In genomic region chr11:74637486-74637885, GRCm38 (mm10) we compare ENCODE assay signal across 8 mouse cellular contexts. TPM values are rescaled to one million over a fixed set of nuclear protein-coding genes. Genes with fewer than 3 reads are reported as not detected.
A peak's percentile ranks its signal among the peaks of the same experiment; 100 is the strongest.
DNase-seq lines count a peak whose midpoint lies in the region; ATAC-seq and TF ChIP-seq lines count a peak whose summit lies in the region.

No protein-coding gene starts in this region.

- peak overlapping the region; percentile 87 for H3K4me3 ChIP-seq in kidney, embryonic 15.5 days (replicated peaks)
- H3K4me3 ChIP-seq in embryonic facial prominence, embryonic 11.5 days (ENCODE audit: low read depth, low read length): peak overlapping the region; percentile 70
- H3K4me3 ChIP-seq in hindbrain, postnatal 0 days (ENCODE audit: low read length): peak overlapping the region; percentile 67
- H3K4me3 ChIP-seq in midbrain, postnatal 0 days (ENCODE audit: low read depth, low read length): peak overlapping the region; percentile 55

- H3K36me3 ChIP-seq in kidney, embryonic 15.5 days: no peaks in the 10 kb centered on the region
- H3K36me3 ChIP-seq in embryonic facial prominence, embryonic 11.5 days (replicated peaks; ENCODE audit: control insufficient read depth, insufficient read depth, low read depth, low read length): no peaks in the 10 kb centered on the region
- H3K36me3 ChIP-seq in hindbrain, postnatal 0 days (ENCODE audit: insufficient read depth, low read length): no peaks in the 10 kb centered on the region
- H3K36me3 ChIP-seq in midbrain, postnatal 0 days (ENCODE audit: insufficient read depth, low read length): peaks cover 3% of the 10 kb centered on the region; the same call in 1 of the 2 replicates

- H3K9me3 ChIP-seq in kidney, embryonic 15.5 days (replicated peaks): no peaks in the 10 kb centered on the region
- H3K9me3 ChIP-seq in embryonic facial prominence, embryonic 11.5 days (replicated peaks; ENCODE audit: control insufficient read depth, low read length): no peaks in the 10 kb centered on the region
- H3K9me3 ChIP-seq in hindbrain, postnatal 0 days (ENCODE audit: low read length): no peaks in the 10 kb centered on the region
- H3K9me3 ChIP-seq in midbrain, postnatal 0 days (ENCODE audit: low read length): no peaks in the 10 kb centered on the region

- peak overlapping the region; percentile 90 for H3K4me2 ChIP-seq in kidney, embryonic 15.5 days
- peak overlapping the region; percentile 94 for H3K4me2 ChIP-seq in embryonic facial prominence, embryonic 11.5 days (ENCODE audit: low read depth, low read length)
- peak overlapping the region; percentile 83 for H3K4me2 ChIP-seq in hindbrain, postnatal 0 days (ENCODE audit: low read depth, low read length)
- H3K4me2 ChIP-seq in midbrain, postnatal 0 days (ENCODE audit: low read depth, low read length, poor library complexity, severe bottlenecking): peak overlapping the region; percentile 91

- no peak for DNase-seq in kidney, adult 8-10 months
- no peak for DNase-seq in embryonic facial prominence, embryonic 11.5 days (ENCODE audit: low spot score)
- DNase-seq in hindbrain, postnatal 0 days (ENCODE audit: low spot score): peak; percentile 25
- no peak for DNase-seq in midbrain, postnatal 0 days (ENCODE audit: low spot score)
- no peak for DNase-seq in layer of hippocampus, adult 9-10 months (ENCODE audit: low spot score)
- no peak for DNase-seq in right cerebral cortex, postnatal 36 days (ENCODE audit: low spot score in 2 of 2)
- no peak for DNase-seq in layer of hippocampus, postnatal 10 days (ENCODE audit: low spot score in 2 of 2)

- ATAC-seq in kidney, embryonic 15.5 days (replicated peaks; ENCODE audit: low FRiP score): no peak
- no peak for ATAC-seq in embryonic facial prominence, embryonic 11.5 days (replicated peaks; ENCODE audit: insufficient number of reproducible peaks, low FRiP score, low TSS enrichment, low read depth)
- no peak for ATAC-seq in hindbrain, postnatal 0 days
- ATAC-seq in midbrain, postnatal 0 days (ENCODE audit: low FRiP score): 0 out of 2 replicates have a peak, but pooled peaks have one; percentile 1

- peak overlapping the region; percentile 93 for H3K27ac ChIP-seq in kidney, embryonic 15.5 days
- no peak overlapping the region for H3K27ac ChIP-seq in embryonic facial prominence, embryonic 11.5 days (replicated peaks; ENCODE audit: low read depth, low read length)
- H3K27ac ChIP-seq in hindbrain, postnatal 0 days: peak overlapping the region; percentile 96
- peak overlapping the region; percentile 93 for H3K27ac ChIP-seq in midbrain, postnatal 0 days (ENCODE audit: low read depth, low read length)

- peak overlapping the region; percentile 73 for H3K9ac ChIP-seq in kidney, embryonic 15.5 days
- peak overlapping the region; percentile 84 for H3K9ac ChIP-seq in embryonic facial prominence, embryonic 11.5 days (replicated peaks; ENCODE audit: low read length)
- peak overlapping the region; percentile 80 for H3K9ac ChIP-seq in hindbrain, postnatal 0 days (replicated peaks; ENCODE audit: low read length)
- peak overlapping the region; percentile 88 for H3K9ac ChIP-seq in midbrain, postnatal 0 days (replicated peaks; ENCODE audit: low read length, poor library complexity, severe bottlenecking)

- H3K27me3 ChIP-seq in kidney, embryonic 15.5 days: peaks cover 18% of the 10 kb centered on the region; the same call in 1 of the 2 replicates
- no peaks in the 10 kb centered on the region for H3K27me3 ChIP-seq in embryonic facial prominence, embryonic 11.5 days (ENCODE audit: control insufficient read depth, insufficient read depth, low read length)
- no peaks in the 10 kb centered on the region for H3K27me3 ChIP-seq in hindbrain, postnatal 0 days (ENCODE audit: insufficient read depth, low read length)
- H3K27me3 ChIP-seq in midbrain, postnatal 0 days (ENCODE audit: insufficient read depth, low read length): no peaks in the 10 kb centered on the region

- WGBS in kidney, embryonic 15.5 days: 22% methylated on average over 8 of the region's 8 CpGs
- 22% methylated on average over 8 of the region's 8 CpGs for WGBS in embryonic facial prominence, embryonic 11.5 days
- WGBS in hindbrain, postnatal 0 days: 20% methylated on average over 8 of the region's 8 CpGs
- 19% methylated on average over 8 of the region's 8 CpGs for WGBS in midbrain, postnatal 0 days

- no peak for TF ChIP-seq CTCF in hindbrain, postnatal 0 days (IDR thresholded peaks at IDR 0.05; ENCODE audit: low read depth)
- TF ChIP-seq CTCF in midbrain, postnatal 0 days (IDR thresholded peaks at IDR 0.05): no peak

- H3K4me1 ChIP-seq in kidney, embryonic 15.5 days: peaks cover 19% of the 10 kb centered on the region
- H3K4me1 ChIP-seq in embryonic facial prominence, embryonic 11.5 days (ENCODE audit: control insufficient read depth, insufficient read depth, low read length): no peaks in the 10 kb centered on the region; the same call in 1 of the 2 replicates
- H3K4me1 ChIP-seq in hindbrain, postnatal 0 days (ENCODE audit: insufficient read depth, low read length): peaks cover 5% of the 10 kb centered on the region; the same call in 1 of the 2 replicates
- H3K4me1 ChIP-seq in midbrain, postnatal 0 days (ENCODE audit: insufficient read depth, low read length): peaks cover 3% of the 10 kb centered on the region; the same call in 1 of the 2 replicates

RNA-seq across cellular contexts. Expression of gene Cluh, which starts 11.8 kb away (rescaled TPM):
- polyA plus RNA-seq in kidney, embryonic 15.5 days (2015; fragmentation: Nextera tagmentation; extraction: Ambion mirVana): 33.8 and 39.4 TPM in 2 replicates
- polyA plus RNA-seq in embryonic facial prominence, embryonic 11.5 days (2014; fragmentation: Nextera tagmentation; extraction: Ambion mirVana): 10.8 and 11.2 TPM in 2 replicates
- total RNA-seq in hindbrain, postnatal 0 days (2014; rRNA removed): 87.1 and 132 TPM in 2 replicates
- 18.7 and 21.3 TPM in 2 replicates for polyA plus RNA-seq in hindbrain, postnatal 0 days (2015; fragmentation: Nextera tagmentation; extraction: Ambion mirVana)
- total RNA-seq in midbrain, postnatal 0 days (2014; rRNA removed): 71.5 and 106 TPM in 2 replicates
- polyA plus RNA-seq in midbrain, postnatal 0 days (2015; fragmentation: Nextera tagmentation; extraction: Ambion mirVana): 17.0 and 18.4 TPM in 2 replicates
- 10 to 100 TPM; 68.2 to 74.1 TPM for total RNA-seq in layer of hippocampus, postnatal 10 days (2021)

RNA-seq across cellular contexts. Expression of gene Ccdc92b, which starts 18.1 kb away (rescaled TPM):
- 0.19 and 0.38 TPM in 2 replicates for polyA plus RNA-seq in kidney, embryonic 15.5 days (2015; fragmentation: Nextera tagmentation; extraction: Ambion mirVana)
- 0.71 and 0.74 TPM in 2 replicates for polyA plus RNA-seq in embryonic facial prominence, embryonic 11.5 days (2014; fragmentation: Nextera tagmentation; extraction: Ambion mirVana)
- total RNA-seq in hindbrain, postnatal 0 days (2014; rRNA removed): 16.8 and 19.5 TPM in 2 replicates
- polyA plus RNA-seq in hindbrain, postnatal 0 days (2015; fragmentation: Nextera tagmentation; extraction: Ambion mirVana): 3.4 TPM in 2 replicates
- 12.4 and 14.6 TPM in 2 replicates for total RNA-seq in midbrain, postnatal 0 days (2014; rRNA removed)
- polyA plus RNA-seq in midbrain, postnatal 0 days (2015; fragmentation: Nextera tagmentation; extraction: Ambion mirVana): 3.3 and 3.4 TPM in 2 replicates
- total RNA-seq in layer of hippocampus, postnatal 10 days (2021): 10 to 100 TPM; 15.9 to 16.3 TPM

RNA-seq across cellular contexts. Expression of gene Rap1gap2, which starts 26.8 kb away (rescaled TPM):
- polyA plus RNA-seq in kidney, embryonic 15.5 days (2015; fragmentation: Nextera tagmentation; extraction: Ambion mirVana): 5.8 and 6.4 TPM in 2 replicates
- polyA plus RNA-seq in embryonic facial prominence, embryonic 11.5 days (2014; fragmentation: Nextera tagmentation; extraction: Ambion mirVana): 1.1 and 1.5 TPM in 2 replicates
- total RNA-seq in hindbrain, postnatal 0 days (2014; rRNA removed): 48.5 and 55.5 TPM in 2 replicates
- 9.9 and 11.1 TPM in 2 replicates for polyA plus RNA-seq in hindbrain, postnatal 0 days (2015; fragmentation: Nextera tagmentation; extraction: Ambion mirVana)
- total RNA-seq in midbrain, postnatal 0 days (2014; rRNA removed): 48.2 and 49.1 TPM in 2 replicates
- 11.0 and 12.1 TPM in 2 replicates for polyA plus RNA-seq in midbrain, postnatal 0 days (2015; fragmentation: Nextera tagmentation; extraction: Ambion mirVana)
- 100 to 1,000 TPM; 107 to 121 TPM for total RNA-seq in layer of hippocampus, postnatal 10 days (2021)
